Mouse (Mus musculus): Measurements from ENCODE around the gene Olfr373.

- TF ChIP-seq POLR2A (IDR thresholded peaks at IDR 0.05; ENCODE audit: low read depth, low read length) (no peak), CTCF (IDR thresholded peaks at IDR 0.05; ENCODE audit: extremely low read depth, insufficient read length, insufficient replicate concordance, low read depth, low read length) (no peak)
Observed at GRCm38 (mm10) chr8:72133507-72133906, 50.5 kb downstream of the Olfr373 start.
